Mouse (Mus musculus): ENCODE results near the gene Clic4. TPM values are rescaled to one million over a fixed set of nuclear protein-coding genes. Genes with fewer than 3 reads are reported as not detected.

The Clic4 gene
- total RNA-seq, 2 experiments from 2014 or later = 31.0 to 31.6 TPM

Other genes with a start within 250 kb of the Clic4 start
- not detected for gene Runx3, start 152.2 kb downstream of the Clic4 start, total RNA-seq (2021)
- gene Srrm1, start 80.5 kb upstream of the Clic4 start, total RNA-seq (2021) = 100 to 1,000 TPM; 131 to 153 TPM
- 1 to 10 TPM in 1 of 2 experiments, under 1 TPM in 1; 0.82 to 1.2 TPM for gene Ncmap, start 125.4 kb upstream of the Clic4 start, total RNA-seq (2021)
- 10 to 100 TPM; 45.8 to 46.2 TPM for gene Rcan3, start 161.0 kb upstream of the Clic4 start, total RNA-seq (2021)
- 1 to 10 TPM; 1.1 to 2.3 TPM for gene Stpg1, start 222.0 kb upstream of the Clic4 start, total RNA-seq (2021)
- 10 to 100 TPM; 60.9 to 66.2 TPM for gene Nipal3, start 222.2 kb upstream of the Clic4 start, total RNA-seq (2021)